Mouse (Mus musculus) thymus, adult 2 months (tissue): ENCODE results near the gene E2f1. TPM values are rescaled to one million over a fixed set of nuclear protein-coding genes. Genes with fewer than 3 reads are reported as not detected.
A peak's percentile ranks its signal among the peaks of the same experiment; 100 is the strongest.

Experiments used
- DNase-seq: peaks from one replicate; pipeline ENCODE4 v3.0.0; 2021
- H3K27ac ChIP-seq: fragments of 200-500 bp; 2 replicates; pipeline ENCODE4 v1.5.1; 2012; ENCODE audit warnings: low read length, control low read depth; ENCODE audit not compliant: control insufficient read depth, insufficient read depth
- H3K27me3 ChIP-seq: fragments of 200-500 bp; 2 replicates; pipeline ENCODE4 v1.6.1; 2012; ENCODE audit warnings: mild to moderate bottlenecking, low read length, moderate library complexity, mixed read lengths; ENCODE audit not compliant: control insufficient read depth, insufficient read depth
- H3K36me3 ChIP-seq: fragments of 200-500 bp; 2 replicates; pipeline ENCODE4 v1.6.1; 2012; ENCODE audit warnings: mild to moderate bottlenecking, low read length, moderate library complexity; ENCODE audit not compliant: control insufficient read depth, insufficient read depth
- H3K4me1 ChIP-seq: fragments of 200-500 bp; replicated peaks from 2 replicates; pipeline ENCODE4 v1.6.1; 2012; ENCODE audit warnings: low read length; ENCODE audit not compliant: control insufficient read depth, insufficient read depth
- H3K4me3 ChIP-seq: fragments of 200-500 bp; 2 replicates; pipeline ENCODE4 v1.5.1; 2012; ENCODE audit warnings: mild to moderate bottlenecking, low read length, control low read depth, moderate library complexity; ENCODE audit not compliant: control insufficient read depth, insufficient read depth
- CTCF ChIP-seq: fragments of 200-500 bp; IDR thresholded peaks from 2 replicates; pipeline ENCODE4 v1.5.1; 2012; ENCODE audit warnings: mild to moderate bottlenecking, control low read depth, low read length, moderate library complexity, borderline replicate concordance; ENCODE audit not compliant: control insufficient read depth, poor library complexity, insufficient read depth; ENCODE audit errors: extremely low read depth
- POLR2A ChIP-seq: fragments of 200-500 bp; IDR thresholded peaks from 2 replicates; pipeline ENCODE4 v1.6.1; 2012; ENCODE audit warnings: mild to moderate bottlenecking, low read length, control low read depth, moderate library complexity; ENCODE audit not compliant: control insufficient read depth, poor library complexity, insufficient read depth; ENCODE audit errors: extremely low read depth
- WGBS: fragments of 180-500 bp; shearing (Covaris S2); methylation state at CpG from one replicate; pipeline ENCODE4 v1.1.7; 2018; 5-methylcytosine and 5-hydroxymethylcytosine counted together
- polyA plus RNA-seq: library from polyadenylated mRNA; depleted of rRNA; stranded (reverse); fragments of >200 nt; gene quantifications from 2 replicates; pipeline ENCODE4 v1.2.3, GENCODE M21; 2012

E2f1 gene
- polyA plus RNA-seq, 1 experiment: 34.0 TPM

DNA sequence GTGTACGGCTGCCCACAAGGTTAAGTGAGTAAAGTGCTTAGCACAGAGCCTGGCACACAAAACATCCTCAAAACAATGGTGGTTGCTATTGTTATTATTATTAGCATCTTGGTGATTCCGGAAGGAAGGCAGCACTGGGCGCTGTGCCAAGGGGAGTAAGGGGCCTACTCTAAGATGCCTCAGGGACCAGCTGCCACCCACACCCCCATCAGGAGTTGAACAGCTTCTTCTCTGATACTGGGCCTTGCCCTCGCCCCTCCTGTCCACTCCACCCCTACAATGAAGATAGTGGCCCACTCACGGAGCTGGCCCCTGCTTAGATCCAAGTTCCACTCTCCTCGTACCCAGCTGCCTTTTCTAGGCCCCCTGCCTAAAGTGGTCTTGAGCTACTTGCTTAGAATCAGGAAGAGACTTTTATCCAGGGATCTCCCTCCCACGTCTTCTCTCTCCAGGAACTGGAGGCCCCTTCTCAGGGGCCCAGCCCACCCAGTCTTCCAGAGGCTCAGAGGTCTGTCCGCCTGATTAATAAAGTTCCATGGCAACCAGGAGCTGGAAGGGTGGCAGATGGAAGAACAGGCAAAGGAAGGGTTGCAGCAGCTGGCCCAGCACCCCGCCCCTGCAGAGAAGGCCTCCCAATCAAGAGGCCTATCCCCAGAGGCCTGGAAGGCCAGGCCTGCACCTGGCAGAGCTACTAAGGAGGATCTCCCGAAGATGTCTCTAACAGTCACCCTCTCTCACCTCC lies 1.2 kb downstream of the E2f1 start:
- Histone ChIP-seq H3K36me3 (no peaks in the 10 kb centered on the region), H3K27me3 (no peaks in the 10 kb centered on the region), H3K4me3 (peak overlapping the region; percentile 52), H3K4me1 (peaks cover 24% of the 10 kb centered on the region), H3K27ac (no peak overlapping the region)
- WGBS: 49% methylated on average over 10 of the region's 10 CpGs
- no peak for DNase-seq
- no peak for TF ChIP-seq CTCF

DNA sequence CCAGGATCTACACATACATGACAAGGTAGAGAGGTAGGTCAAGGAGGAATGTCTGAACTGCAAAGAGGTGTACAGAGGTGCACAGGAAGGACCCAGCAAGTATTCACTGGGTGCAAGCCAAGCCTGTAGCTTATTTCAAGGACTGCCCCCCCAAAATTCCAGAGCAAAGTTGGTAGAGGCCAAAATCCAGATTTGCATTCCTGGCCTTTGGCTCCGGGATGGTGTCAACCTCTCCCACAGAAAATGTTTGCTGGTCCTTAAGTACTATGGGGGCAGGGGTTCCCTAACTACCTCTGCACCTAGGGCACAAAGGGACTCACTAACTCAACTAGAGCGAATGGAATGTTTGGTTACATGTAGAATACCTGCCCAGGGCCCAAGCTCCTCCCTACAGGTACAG lies 1.9 kb downstream of the E2f1 start:
- DNase-seq: no peak
- peaks cover 24% of the 10 kb centered on the region for H3K4me1 ChIP-seq
- no peaks in the 10 kb centered on the region for H3K36me3 ChIP-seq
- H3K4me3 ChIP-seq: no peak overlapping the region
- WGBS: 97% methylated on average over 2 of the region's 2 CpGs
- no peaks in the 10 kb centered on the region for H3K27me3 ChIP-seq
- TF ChIP-seq CTCF (no peak), POLR2A (no peak)
- no peak overlapping the region for H3K27ac ChIP-seq

DNA sequence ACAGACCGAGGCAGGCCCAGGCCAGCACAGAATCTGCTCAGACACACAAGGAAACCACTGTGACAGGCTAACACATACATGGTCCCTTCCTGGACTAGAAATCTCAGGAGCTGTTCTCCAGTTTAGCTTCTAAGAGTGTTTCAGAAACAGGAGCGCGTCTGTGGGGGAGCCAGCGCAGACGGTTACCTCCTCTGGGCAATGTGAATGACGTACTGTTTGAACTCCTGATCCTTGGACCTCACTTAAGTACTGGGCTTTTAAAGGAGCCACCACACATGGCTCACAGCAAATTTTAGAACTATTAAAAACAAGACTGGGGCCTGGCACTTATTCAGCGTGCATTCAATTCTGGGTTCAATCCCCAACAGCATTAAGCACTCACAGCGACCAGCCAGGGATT lies 3.1 kb downstream of the E2f1 start:
- Histone ChIP-seq H3K36me3 (no peaks in the 10 kb centered on the region), H3K27me3 (no peaks in the 10 kb centered on the region), H3K4me3 (no peak overlapping the region), H3K27ac (no peak overlapping the region), H3K4me1 (peaks cover 24% of the 10 kb centered on the region)
- no peak for DNase-seq
- 90% methylated on average over 8 of the region's 8 CpGs for WGBS
- TF ChIP-seq CTCF (no peak), POLR2A (no peak)

DNA sequence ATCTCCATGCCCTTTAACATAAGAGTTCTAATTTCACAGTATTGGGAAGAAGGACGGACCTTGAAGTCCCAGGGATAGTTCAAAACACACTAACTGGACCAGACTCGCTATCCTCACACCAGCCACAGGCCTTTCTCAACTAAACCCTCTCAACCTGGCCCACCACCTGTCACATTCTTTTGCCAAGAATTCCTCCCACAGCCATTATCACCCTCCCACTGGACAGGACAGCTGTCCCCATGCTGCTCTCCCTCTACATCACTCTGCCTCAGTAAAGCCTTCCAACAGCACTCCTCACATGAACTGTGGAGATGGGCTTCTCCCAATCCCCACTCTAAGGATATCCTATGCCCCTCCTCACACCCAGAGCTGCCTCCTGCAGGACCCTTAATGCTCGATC lies 4.1 kb downstream of the E2f1 start:
- no peaks in the 10 kb centered on the region for H3K36me3 ChIP-seq
- no peak for DNase-seq
- 96% methylated on average over 3 of the region's 3 CpGs for WGBS
- no peak overlapping the region for H3K27ac ChIP-seq
- H3K4me1 ChIP-seq: peaks cover 18% of the 10 kb centered on the region
- TF ChIP-seq CTCF (no peak), POLR2A (no peak)
- no peaks in the 10 kb centered on the region for H3K27me3 ChIP-seq
- H3K4me3 ChIP-seq: no peak overlapping the region

DNA sequence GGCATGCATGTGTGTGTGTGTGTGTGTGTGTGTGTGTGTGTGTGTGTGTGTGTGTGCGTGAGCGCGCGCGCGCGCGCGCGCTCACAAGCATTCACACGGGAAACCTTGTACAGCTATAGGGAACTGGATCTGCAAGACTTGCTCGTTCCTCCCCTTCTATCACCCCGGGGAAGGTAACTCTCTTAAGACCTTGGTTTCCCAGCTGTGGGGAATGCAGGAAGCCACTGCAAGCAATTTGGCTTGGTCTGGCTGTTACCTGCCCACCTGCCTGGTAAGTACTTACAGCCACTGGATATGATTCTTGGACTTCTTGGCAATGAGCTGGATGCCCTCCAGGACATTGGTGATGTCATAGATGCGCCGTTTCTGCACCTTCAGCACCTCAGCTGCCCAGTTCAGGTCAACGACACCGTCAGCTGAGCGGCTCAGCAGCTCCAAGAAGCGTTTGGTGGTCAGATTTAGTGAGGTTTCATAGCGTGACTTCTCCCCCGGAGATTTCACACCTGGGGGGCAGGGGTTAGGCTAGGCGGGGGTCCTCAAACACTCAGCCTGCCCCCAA lies 6.0 kb downstream of the E2f1 start:
- Histone ChIP-seq H3K4me3 (no peak overlapping the region), H3K27me3 (no peaks in the 10 kb centered on the region), H3K36me3 (no peaks in the 10 kb centered on the region), H3K27ac (no peak overlapping the region), H3K4me1 (peaks cover 18% of the 10 kb centered on the region)
- TF ChIP-seq POLR2A (no peak), CTCF (no peak)
- no peak for DNase-seq
- 93% methylated on average over 22 of the region's 22 CpGs for WGBS

DNA sequence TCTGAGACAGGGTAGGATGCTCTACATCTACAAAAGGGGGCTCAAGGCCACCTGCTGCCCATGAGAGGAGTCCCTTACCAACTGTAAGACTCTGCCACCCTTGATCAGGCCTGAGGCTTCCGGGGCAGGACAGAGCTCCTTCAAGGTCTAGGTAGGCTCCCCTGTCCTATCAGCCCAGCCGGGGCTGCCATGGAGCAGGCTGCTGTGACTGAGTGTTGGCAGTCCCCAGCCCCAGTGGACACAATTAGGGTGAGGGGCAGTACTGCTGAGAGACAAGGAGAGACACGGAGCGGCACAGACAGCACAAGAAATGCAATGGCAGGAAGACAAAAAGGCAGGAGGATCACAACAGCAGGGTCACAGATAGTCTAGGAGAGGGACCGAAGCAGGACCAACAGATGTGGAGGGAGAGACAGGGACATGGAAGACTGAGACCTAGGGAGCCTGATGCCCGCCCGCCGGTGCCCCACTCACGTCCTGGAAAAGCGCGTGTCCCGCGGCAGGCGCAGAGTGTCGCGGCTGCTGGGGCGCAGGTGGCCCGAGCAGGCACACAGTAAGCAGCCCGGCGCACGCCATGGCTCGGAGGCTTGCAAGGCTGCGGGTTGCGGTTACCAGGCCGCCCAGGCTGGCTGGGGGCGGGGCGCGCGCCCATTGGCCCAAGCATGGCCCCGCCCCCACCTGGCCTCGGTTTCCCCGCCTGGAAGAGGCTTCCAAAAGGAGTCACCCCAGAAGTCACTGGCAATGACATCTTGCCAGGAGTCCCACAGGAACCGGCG lies 11.2 kb downstream of the E2f1 start, which contains the start of gene Necab3:
Necab3 (minus strand) TSS at position 627 of the 776 bp plus-strand sequence.
- WGBS: 5% methylated on average over 34 of the region's 34 CpGs
- H3K27ac ChIP-seq: peak within 1 kb of the TSS; percentile 11; the same call in 1 of the 2 replicates

More for the DNA sequence above, 11.2 kb downstream of the E2f1 start, which contains the start of gene Necab3:
- H3K36me3 ChIP-seq: no peaks in the 10 kb centered on the region
- H3K4me1 ChIP-seq: peaks cover 25% of the 10 kb centered on the region
- no peaks in the 10 kb centered on the region for H3K27me3 ChIP-seq
- peak; percentile 68 for DNase-seq
- peak within 1 kb of the TSS; percentile 49 for H3K4me3 ChIP-seq
- TF ChIP-seq POLR2A (no peak; the same call in 1 of the 2 replicates), CTCF (no peak)
